Mouse (Mus musculus): ENCODE results near the gene Mtx1.

Mtx1 gene

DNA sequence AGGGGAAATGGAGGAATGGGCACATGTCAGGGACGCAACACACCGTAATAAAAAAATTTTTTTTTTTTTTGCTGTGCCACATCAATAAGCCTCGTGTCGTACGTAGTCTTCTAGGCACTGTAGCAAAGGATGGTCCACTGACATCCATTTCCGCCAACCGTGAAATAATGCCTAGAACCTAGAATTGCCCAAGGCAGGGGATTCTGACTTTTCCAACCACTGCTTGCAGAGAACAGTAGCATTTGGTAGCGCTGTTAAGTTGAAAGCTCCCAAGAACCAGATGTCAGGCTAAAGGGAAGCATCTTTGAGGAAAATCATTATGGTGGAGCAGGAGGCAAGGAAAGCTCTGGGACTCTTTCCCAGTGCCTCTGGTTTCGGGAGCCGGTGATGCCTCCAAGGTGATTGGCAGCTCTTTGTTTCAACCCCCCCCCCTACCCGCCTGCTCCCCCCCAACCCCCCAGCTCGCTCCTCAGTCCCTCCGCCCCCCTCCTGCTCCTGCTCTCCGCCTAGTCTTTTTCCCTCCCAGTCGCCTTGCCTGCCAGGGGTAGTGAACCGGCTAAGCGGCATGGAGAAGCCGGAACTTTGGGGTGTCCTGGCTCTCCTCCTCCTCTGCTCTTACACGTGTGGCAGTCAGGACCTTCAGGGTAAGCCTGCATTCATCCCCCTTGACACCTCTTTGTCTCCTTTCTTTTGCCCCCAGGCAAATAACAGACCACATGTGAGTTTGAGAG, 12.0 kb downstream of the Mtx1 start, which contains the start of gene Thbs3:
TSS of gene Thbs3 (plus strand) at position 500 of the 731 bp plus-strand sequence.
- DNase-seq (ENCODE audit: low read depth) = peak; percentile 85

DNA sequence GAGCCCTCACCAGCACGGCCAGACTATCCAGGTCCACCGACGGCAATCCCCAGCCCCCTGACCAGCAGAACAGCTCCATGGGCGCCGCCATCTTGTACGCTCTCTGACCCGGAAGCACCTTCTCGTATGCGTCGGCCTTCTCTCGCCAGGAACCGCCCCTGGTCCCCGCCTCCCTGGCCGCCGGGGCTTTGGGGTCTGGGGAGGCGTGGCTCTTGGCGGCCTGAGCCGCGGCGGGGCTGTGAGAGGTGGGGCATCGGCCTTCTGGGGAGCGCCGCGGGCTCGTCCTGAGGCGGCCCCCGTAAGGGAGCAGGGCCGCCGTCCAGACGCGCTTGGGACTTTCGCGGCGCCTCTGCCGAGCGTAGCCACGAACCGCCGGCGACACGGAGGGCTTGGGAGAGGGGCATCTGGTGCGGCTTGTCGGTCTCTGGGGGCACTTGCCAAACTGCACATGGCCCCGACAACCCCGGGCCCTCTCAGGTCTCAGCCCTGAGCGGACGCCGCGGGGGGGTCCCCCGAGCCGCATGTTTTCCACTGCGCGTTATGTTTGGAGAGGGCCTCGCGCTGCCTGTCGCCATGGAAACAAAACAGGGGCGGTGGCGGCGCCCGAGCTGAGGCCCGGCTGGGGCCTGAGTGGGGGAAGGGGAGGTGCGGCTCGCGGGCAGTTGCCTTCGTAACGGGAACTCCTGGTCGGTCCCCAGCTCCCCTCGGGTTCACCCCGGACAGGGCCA, 12.9 kb downstream of the Mtx1 start:
- peak; percentile 97 for DNase-seq (ENCODE audit: low read depth)

DNA sequence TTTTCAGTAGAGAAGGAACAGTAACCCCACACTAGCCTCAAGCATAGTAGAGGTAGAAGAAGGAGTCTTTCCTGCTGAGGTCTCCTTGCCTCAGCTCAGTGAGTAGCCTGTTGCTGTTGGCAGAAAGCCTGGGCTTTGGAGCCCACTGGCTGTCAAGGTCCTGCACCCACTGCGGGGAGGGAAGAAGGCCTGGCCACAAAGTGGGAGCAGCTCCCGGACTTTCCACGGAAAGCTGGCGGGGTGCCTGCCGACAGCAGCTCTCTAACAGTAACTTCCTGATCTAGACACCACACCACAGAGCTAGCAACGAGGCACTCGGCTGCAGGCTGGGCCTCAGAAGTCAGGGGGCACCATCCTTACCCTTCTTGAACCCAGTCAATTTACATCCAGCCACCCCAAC, 16.2 kb downstream of the Mtx1 start:
- no peak for DNase-seq (ENCODE audit: low read depth)

DNA sequence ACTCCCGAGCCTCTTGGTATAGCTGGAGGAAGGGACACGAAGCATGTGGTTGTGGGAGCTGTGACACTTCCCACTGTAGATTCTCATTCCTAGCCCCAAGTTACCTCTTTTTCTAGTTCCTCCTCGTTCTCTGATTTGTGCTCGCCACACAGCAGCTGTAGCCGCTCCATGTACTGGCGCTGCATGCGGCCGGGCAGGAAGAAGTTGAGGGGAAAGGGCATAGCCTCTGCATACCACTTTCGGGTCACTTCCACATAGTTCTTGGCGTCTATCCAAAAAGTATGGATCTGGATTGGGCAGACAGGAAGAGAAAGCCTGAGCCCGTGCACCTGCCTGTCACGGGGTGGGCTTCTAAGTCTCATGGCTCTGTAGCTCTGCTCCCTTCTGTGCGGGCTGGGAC, 16.7 kb downstream of the Mtx1 start:
- DNase-seq (ENCODE audit: low read depth) = no peak

DNA sequence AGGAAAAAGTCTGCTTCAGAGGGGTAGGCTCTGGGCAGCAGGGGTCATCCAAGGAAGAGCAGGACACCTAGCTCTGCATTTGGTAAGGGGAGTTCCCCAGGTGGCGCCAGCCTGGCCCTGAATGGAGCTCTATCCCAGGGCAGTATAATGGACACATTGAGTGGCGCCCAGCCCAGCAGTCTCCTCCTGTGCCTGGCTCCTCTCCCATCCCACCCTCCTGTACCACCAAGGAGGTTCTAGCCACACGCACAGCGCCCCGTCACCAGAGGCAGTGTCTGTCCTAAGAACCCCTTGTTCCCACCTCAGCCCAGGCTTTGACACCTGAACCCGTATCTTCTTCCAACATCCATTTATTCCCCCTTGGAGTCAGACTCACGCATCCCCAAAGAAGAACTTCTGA, 17.2 kb downstream of the Mtx1 start:
- no peak for DNase-seq (ENCODE audit: low read depth)

DNA sequence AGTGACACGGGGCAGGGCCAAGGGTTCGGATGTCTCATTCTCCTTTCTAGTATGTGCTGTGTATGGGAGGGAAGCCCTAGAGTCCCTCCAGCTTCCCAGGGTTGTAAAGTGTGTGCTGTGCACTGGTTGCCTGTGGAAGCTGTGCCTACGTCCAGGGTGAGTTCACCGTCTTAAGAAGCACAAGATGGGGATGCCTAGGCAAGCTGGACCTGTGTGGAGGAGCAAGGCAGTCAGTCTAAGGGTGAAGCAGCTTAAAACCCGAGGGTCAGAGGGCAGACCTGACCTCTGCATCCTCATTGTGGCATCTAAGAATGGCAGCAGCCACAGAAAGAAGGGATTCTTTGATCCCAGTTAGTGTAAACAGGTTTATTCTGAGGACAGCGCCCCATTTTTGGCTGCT, 18.2 kb downstream of the Mtx1 start:
- no peak for DNase-seq (ENCODE audit: low read depth)

DNA sequence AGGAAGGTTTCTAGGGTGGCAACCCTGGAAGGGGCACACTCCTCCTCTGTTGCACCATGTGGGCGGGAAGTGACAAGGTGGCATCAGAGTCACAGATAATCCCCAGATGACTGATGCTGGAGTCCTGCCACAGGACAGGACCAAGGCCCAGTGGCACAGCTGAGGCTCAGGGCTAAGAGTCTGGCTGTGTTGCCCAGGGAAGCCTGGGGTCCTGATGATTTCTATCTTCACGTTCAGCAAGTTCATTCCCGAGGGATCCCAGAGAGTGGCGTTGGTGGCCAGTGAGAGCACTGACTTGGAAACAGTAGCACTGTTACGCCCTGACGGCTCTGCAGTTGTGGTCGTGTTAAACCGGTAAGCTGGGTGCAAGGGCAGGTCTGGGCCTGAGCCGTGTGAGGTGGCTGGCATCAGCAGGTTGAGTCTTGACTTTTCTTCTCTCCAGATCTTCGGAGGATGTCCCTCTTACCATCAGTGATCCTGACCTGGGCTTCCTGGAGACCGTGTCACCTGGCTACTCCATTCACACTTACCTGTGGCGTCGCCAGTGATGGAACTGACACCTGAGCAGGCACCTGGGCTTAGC, 18.7 kb downstream of the Mtx1 start:
- no peak for DNase-seq (ENCODE audit: low read depth)

DNA sequence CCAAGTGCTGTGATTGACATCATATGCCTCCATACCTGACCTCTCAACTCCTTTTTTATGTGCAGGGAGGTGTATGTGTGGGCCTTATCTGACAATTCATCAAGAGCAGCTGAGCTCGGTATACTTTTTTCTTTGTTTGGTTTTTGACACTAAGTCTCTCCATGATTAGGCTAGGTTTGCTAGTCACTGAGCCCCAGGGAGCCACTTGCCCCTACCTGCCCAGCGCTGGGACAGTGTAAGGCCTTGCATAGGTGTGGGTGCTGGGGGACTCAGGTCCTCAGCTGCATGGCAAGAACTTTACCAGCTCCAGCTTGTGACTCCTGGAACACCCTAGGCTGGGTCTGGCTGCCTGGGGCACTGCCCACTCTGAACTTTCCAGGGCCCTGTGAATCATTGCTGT, 20.2 kb downstream of the Mtx1 start:
- DNase-seq (ENCODE audit: low read depth) = no peak

DNA sequence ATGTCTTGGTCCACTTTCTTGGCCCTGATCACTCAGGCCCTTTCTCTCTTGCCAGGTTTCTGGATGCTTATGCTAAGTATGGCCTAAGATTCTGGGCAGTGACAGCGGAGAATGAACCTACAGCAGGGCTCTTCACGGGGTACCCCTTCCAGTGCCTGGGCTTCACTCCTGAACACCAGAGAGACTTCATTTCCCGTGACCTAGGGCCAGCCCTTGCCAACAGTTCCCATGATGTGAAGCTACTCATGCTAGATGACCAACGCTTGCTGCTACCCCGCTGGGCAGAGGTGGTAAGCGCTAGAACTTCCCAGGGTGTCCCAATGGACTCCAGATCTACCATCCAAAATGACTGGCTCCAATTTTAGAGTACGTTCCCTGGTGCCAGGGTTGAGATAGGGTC, 20.8 kb downstream of the Mtx1 start:
- no peak for DNase-seq (ENCODE audit: low read depth)

DNA sequence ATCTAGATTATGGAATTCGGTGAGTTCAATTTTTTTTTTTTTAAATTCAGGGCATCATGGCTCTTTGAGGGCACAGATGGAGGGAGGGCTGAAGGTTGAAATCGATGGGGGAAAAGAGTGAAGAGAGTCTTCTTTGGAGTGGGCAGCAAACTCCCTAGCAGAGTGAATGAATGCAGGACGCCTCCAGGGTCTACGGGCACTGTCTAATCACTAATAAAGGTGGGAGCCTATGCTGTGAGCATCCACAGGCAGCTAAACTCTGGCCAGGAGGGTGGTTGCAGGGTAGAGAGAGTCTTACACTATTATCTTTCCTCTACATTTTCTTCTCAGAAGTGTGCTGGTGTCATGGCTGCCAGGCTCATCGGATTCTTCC, 23.8 kb downstream of the Mtx1 start:
- DNase-seq (ENCODE audit: low read depth) = peak; percentile 33

DNA sequence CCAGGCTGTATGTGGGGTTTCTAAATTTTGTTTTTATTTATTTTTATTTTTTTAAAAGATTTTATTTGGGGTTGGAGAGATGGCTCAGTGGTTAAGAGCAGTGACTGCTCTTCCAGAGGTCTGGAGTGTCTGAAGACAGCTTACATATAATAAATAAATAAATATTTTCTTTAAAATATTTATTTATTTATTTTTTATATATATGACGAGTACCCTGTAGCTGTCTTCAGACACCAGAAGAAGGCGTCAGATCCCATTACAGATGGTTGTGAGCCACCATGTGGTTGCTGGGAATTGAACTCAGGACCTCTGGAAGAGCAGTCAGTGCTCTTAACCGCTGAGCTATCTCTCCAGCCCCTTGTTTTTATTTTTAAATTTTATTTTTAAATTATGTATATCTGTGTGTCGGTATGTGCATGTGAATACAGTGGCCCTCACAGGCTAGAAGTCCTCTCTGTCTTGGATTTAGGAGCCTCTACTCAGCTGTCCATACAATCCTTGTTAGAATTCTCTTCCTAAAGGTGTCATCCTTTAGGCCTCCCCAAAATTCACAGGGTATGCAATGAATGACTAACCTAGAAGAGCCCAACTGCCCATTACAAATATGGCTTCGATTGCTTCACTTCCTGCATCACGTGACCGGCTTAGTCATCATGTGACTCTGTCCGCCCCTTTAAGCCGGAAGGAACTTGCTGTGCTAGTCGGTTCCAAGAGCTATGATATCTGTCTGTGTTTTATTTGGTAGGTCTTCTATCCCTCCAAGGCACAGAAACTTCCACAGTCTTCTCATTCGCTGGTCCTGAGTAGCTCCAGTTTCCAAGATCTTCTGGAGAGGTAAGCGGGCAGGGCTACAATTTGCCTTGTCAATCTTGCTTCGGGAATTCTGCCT, 24.4 kb downstream of the Mtx1 start, which contains the start of gene Gba:
TSS of gene Gba (plus strand) at position 676 of the 889 bp plus-strand sequence.
- DNase-seq (ENCODE audit: low read depth) = peak; percentile 98

DNA sequence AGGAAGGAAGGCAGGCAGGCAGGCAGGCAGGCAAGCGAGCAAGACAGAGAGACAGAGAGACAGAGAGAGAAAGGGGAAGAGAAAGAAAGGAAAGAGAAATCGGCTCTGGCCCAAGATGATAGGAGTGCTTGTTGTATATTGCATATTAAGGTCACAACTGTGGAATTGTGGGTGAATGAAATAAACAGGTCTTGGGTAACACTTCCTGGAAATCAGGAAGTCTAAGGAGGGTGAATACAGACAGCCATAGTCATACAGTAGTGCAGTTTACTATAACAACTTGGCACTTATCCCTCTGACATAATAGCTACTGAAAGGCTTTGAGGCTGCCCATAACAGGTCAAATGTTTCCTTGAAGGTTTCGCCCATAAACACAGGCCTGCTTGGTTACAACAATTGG, 27.0 kb downstream of the Mtx1 start:
- no peak for DNase-seq (ENCODE audit: low read depth)

DNA sequence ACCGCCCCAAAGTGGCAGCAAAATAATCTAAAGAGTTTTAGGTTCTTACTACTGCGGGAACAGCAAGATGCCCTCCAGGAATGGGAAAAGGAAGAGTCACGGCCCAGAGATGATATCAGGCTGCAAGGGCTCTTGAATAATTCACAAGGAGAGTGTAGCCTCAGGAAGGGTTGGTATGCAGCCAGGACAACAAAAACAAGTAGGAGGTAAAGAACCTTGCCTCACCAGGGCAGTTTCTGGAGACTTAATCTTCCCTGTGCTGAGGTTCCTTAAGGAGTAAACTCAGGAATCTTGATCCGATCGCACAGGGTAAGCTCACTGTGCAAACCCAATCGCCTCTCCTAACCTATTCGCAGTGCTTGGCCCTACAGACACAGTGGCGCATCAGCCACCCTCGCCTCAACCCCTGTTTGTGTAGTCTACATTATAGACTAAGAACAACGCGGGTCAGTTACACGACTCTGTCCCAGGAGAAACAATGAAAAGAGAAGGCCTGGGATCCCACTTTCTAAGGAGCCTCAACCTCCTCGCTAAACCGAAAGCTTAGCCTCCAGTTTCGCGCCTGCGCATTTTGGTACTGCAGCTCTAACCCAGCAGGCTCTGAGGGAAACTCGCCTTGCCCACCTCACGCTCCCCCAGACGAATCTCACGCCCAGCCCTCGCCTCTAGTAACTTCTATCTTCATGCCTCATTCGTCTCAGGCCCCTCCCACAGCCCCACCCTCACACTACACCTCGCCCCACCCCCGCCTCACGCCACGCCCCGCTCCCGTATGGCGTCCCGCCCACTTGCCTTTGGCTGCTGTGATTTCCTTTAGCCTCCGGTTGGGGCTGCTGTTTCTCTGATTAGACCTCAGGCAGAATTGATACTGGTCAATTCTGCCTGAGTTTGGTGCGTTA, 30.7 kb downstream of the Mtx1 start:
- peak; percentile 96 for DNase-seq (ENCODE audit: low read depth)

DNA sequence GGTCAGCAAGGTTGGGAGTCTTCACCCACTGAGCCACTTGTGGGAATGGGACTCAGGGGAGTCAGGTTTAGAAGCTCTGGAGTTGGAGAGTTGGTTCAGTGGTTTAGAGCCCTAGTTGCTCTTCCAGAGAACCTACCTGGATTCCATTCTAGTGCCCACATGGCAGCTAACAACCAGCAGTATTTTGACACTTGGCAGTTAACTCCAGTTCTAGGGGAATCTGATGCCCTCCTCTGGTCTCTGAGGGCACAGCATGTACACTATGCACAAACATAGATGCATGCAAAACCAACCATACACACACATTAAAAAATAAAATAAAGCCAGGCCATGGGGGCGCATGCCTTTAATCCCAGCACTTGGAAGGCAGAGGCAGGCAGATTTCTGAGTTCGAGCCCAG, 33.0 kb downstream of the Mtx1 start:
- DNase-seq (ENCODE audit: low read depth) = peak; percentile 80

DNA sequence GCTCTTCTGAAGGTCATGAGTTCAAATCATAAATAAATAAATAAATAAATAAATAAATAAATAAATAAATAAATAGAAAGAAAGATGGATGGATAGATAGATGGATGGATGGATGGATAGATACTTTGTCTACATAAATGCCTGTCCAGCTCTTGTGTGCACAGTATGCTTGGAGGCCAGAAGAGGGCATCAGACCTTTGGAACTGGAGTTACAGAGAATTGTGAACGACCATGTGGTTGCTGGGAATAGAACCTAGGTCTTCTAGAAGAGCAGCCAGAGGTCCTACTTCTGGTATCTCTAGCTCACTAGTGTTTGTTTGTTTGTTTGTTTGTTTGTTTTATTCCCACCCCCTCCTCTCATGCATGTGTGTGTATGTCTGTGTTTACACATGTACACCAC, 33.5 kb downstream of the Mtx1 start:
- no peak for DNase-seq (ENCODE audit: low read depth)

DNA sequence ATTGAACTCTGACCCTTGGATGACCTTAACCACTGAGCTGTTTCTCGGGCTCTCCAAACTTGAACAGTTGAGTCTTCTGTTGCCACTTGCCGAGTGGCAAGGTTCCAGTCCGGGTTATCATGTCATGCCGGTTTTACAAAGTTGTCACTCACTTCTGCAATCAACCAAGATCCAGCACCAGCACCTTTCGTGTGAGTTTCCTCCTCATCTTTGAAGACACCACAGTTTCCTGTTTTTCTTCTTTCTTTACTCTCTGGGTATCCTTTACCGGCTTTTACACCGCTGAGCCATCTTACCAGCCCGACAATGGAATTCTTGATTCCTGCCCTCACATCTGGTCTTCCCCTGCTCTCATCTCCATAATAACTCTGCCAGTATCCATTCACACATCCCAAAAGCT, 36.5 kb downstream of the Mtx1 start:
- peak; percentile 84 for DNase-seq (ENCODE audit: low read depth)

DNA sequence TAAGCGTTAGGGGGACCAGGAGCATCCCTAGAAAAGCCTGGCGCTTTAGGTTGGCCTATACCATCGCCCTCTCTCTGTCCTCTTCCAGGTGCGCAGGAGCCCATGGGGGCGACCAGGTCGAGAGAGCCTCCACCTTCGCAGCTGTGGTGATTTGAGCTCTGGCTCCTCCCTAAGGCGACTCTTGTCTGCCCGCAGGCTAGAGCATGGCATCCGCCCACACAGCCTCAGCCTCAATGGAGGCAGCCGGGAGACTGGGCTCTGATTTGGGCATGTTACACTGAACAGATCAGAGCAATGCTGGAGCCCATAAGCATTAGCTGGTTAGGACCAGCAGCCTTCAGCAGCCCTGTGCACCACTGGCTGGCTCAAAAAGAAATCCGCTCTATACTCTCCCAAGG, 38.4 kb downstream of the Mtx1 start:
- DNase-seq (ENCODE audit: low read depth) = peak; percentile 79

DNA sequence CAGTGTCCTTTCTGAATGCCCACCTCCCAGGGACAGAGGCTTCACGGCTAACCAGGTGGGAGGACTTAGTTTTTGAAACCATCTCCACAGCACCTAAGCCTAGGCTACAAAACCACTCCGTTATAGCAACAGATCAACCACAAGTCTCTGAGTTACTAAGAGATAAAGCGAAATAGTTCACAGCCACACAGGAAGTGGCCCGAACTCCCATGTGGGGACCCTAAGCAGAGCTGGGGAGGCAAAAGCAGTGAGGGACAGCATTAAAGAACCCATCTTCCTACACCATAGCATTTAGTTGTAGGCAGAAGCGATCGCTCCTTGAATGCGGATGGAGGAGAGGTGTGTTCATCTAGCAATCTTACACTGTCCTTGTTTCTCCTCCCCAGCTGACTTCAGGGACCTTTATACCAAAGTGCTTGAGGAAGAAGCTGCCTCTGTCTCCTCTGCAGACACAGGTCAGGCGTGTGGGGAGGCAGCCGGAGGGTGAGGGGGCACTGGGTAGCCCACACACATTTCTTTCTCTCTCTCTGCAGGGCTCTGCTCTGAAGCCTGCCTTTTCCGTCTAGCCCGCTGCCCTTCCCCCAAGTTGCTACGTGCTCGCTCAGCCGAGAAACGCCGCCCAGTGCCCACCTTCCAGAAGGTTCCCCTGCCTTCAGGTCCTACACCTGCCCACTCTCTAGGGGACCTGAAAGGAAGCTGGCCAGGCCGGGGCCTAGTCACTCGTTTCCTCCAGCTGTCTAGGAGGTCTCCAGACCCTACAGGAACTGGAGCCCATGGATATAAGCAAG, 39.0 kb downstream of the Mtx1 start:
- peak; percentile 80 for DNase-seq (ENCODE audit: low read depth)

DNA sequence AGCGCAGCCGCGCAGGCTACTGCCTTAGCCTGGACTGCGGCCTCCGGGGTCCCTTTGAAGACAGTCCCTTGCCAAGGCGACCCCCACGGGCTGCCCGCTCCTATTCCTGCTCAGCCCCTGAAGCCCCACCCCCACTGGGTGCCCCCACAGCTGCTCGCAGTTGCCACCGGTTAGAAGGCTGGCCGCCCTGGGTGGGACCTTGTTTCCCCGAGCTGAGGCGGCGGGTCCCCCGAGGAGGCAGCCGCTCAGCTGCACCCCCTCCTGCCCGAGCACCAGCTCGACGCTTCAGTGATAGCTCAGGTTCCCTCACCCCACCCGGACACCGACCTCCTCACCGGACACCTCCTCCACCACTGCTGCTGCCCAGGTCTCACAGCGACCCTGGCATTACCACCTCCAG, 39.7 kb downstream of the Mtx1 start:
- no peak for DNase-seq (ENCODE audit: low read depth)

DNA sequence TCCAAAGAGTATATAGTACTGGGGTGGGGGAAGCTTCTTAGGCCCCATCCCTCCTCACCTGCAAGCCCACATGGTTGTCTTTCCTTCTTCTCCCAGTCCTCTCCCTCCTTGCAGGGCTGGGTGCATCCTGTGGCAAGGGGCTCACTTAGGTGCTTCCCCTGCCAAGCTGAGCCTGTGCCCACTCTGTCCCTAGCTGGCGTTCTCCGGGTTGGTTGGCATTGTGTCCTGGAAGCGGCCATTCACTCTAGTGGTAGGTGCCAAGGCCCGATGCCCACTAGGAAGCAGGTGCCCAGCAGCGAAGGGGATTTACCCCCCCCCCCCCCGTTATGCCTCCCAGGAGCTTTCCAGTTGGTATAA, 43.0 kb downstream of the Mtx1 start:
- DNase-seq (ENCODE audit: low read depth) = no peak
